8 mouse cellular contexts compared by ENCODE assay signal in genomic region chr1:171502388-171503249, GRCm38 (mm10). TPM values are rescaled to one million over a fixed set of nuclear protein-coding genes. Genes with fewer than 3 reads are reported as not detected.
A peak's percentile ranks its signal among the peaks of the same experiment; 100 is the strongest.
DNase-seq lines count a peak whose midpoint lies in the region; ATAC-seq and TF ChIP-seq lines count a peak whose summit lies in the region.

No protein-coding gene starts in this region.

- peak; percentile 99 for DNase-seq in 3T3-L1 (ENCODE audit: low read depth, low spot score)
- DNase-seq in cerebellum, adult 18-20 months = peak; percentile 21 to 38
- DNase-seq in liver, adult 2 months (ENCODE audit: extremely low read depth, low read depth, low spot score) = peak; percentile 80
- DNase-seq in midbrain, postnatal 0 days (ENCODE audit: low spot score) = peak; percentile 91
- peak; percentile 37 to 68 for DNase-seq in thymus, postnatal 10 days (ENCODE audit: low spot score in 2 of 2)

- H3K9me3 ChIP-seq in E14TG2a.4 (ENCODE audit: low read length) = no peaks in the 10 kb centered on the region
- no peaks in the 10 kb centered on the region for H3K9me3 ChIP-seq in forebrain, embryonic 15.5 days
- H3K9me3 ChIP-seq in hindbrain, embryonic 16.5 days (ENCODE audit: control insufficient read depth, low read length) = no peaks in the 10 kb centered on the region
- no peaks in the 10 kb centered on the region for H3K9me3 ChIP-seq in midbrain, postnatal 0 days (ENCODE audit: low read length)

- no peak for TF ChIP-seq POLR2A in liver, adult 2 months (IDR thresholded peaks at IDR 0.05; ENCODE audit: extremely low read depth, insufficient read depth, low read length)

- TF ChIP-seq CTCF in E14TG2a.4 (conservative IDR thresholded peaks at IDR 0.05; ENCODE audit: low read length) = peak; percentile 49
- TF ChIP-seq CTCF in liver, adult 2 months (IDR thresholded peaks at IDR 0.05; ENCODE audit: low read depth, low read length) = peak; percentile 42; the same call in 1 of the 2 replicates
- TF ChIP-seq CTCF in midbrain, postnatal 0 days (IDR thresholded peaks at IDR 0.05) = peak; percentile 76

- WGBS in forebrain, embryonic 15.5 days = under 1% methylated on average over 14 of the region's 14 CpGs
- under 1% methylated on average over 14 of the region's 14 CpGs for WGBS in hindbrain, embryonic 16.5 days
- WGBS in liver, adult 2 months = under 1% methylated on average over 14 of the region's 14 CpGs
- whole genome bisulfite sequencing in midbrain, postnatal 0 days = 1% methylated on average over 14 of the region's 14 CpGs

- H3K36me3 ChIP-seq in E14TG2a.4 (ENCODE audit: insufficient read depth, low read length) = no peaks in the 10 kb centered on the region
- no peaks in the 10 kb centered on the region for H3K36me3 ChIP-seq in forebrain, embryonic 15.5 days
- H3K36me3 ChIP-seq in hindbrain, embryonic 16.5 days (ENCODE audit: control insufficient read depth, insufficient read depth, low read length) = no peaks in the 10 kb centered on the region; the same call in 1 of the 2 replicates
- H3K36me3 ChIP-seq in liver, adult 2 months (ENCODE audit: control insufficient read depth, insufficient read depth, low read length) = no peaks in the 10 kb centered on the region
- no peaks in the 10 kb centered on the region for H3K36me3 ChIP-seq in midbrain, postnatal 0 days (ENCODE audit: insufficient read depth, low read length)

- no peak overlapping the region for H3K4me3 ChIP-seq in E14TG2a.4 (replicated peaks; ENCODE audit: low read length)
- peak overlapping the region; percentile 70 for H3K4me3 ChIP-seq in forebrain, embryonic 15.5 days
- H3K4me3 ChIP-seq in hindbrain, embryonic 16.5 days (ENCODE audit: low read length) = peak overlapping the region; percentile 15
- no peak overlapping the region for H3K4me3 ChIP-seq in liver, adult 2 months (ENCODE audit: insufficient read depth, low read depth, low read length)
- peak overlapping the region; percentile 65; the same call in 1 of the 2 replicates for H3K4me3 ChIP-seq in midbrain, postnatal 0 days (ENCODE audit: low read depth, low read length)

- peak overlapping the region; percentile 82 for H3K4me2 ChIP-seq in forebrain, embryonic 15.5 days (replicated peaks)
- H3K4me2 ChIP-seq in hindbrain, embryonic 16.5 days (ENCODE audit: low read length) = peak overlapping the region; percentile 77
- peak overlapping the region; percentile 73 for H3K4me2 ChIP-seq in midbrain, postnatal 0 days (ENCODE audit: low read depth, low read length, poor library complexity, severe bottlenecking)

- peak; percentile 85 for ATAC-seq in forebrain, embryonic 15.5 days (replicated peaks)
- peak; percentile 86 for ATAC-seq in hindbrain, embryonic 16.5 days
- peak; percentile 89 for ATAC-seq in midbrain, postnatal 0 days (ENCODE audit: low FRiP score)

- no peak overlapping the region for H3K9ac ChIP-seq in forebrain, embryonic 15.5 days (replicated peaks)
- H3K9ac ChIP-seq in hindbrain, embryonic 16.5 days (ENCODE audit: low read depth, low read length) = peak overlapping the region; percentile 47
- H3K9ac ChIP-seq in liver, adult 2 months (ENCODE audit: low read depth, low read length) = no peak overlapping the region
- H3K9ac ChIP-seq in midbrain, postnatal 0 days (replicated peaks; ENCODE audit: low read length, poor library complexity, severe bottlenecking) = peak overlapping the region; percentile 72; the same call in 1 of the 2 replicates

- H3K27ac ChIP-seq in forebrain, embryonic 15.5 days (replicated peaks) = peak overlapping the region; percentile 96
- H3K27ac ChIP-seq in hindbrain, embryonic 16.5 days (ENCODE audit: low read depth, low read length) = peak overlapping the region; percentile 94
- 0 out of 2 replicates have a peak overlapping the region, but pooled peaks have one; percentile 1 for H3K27ac ChIP-seq in liver, adult 2 months (replicated peaks; ENCODE audit: insufficient read depth, low read depth, low read length)
- peak overlapping the region; percentile 92 for H3K27ac ChIP-seq in midbrain, postnatal 0 days (ENCODE audit: low read depth, low read length)

- H3K4me1 ChIP-seq in E14TG2a.4 (replicated peaks; ENCODE audit: low read depth, low read length) = peaks cover 51% of the 10 kb centered on the region
- H3K4me1 ChIP-seq in forebrain, embryonic 15.5 days = peaks cover 14% of the 10 kb centered on the region
- peaks cover 5% of the 10 kb centered on the region; the same call in 1 of the 2 replicates for H3K4me1 ChIP-seq in hindbrain, embryonic 16.5 days (ENCODE audit: control insufficient read depth, insufficient read depth, low read depth, low read length)
- peaks cover 8% of the 10 kb centered on the region for H3K4me1 ChIP-seq in liver, adult 2 months (ENCODE audit: control insufficient read depth, insufficient read depth, low read length)
- no peaks in the 10 kb centered on the region for H3K4me1 ChIP-seq in midbrain, postnatal 0 days (ENCODE audit: insufficient read depth, low read length)

- H3K27me3 ChIP-seq in E14TG2a.4 (ENCODE audit: insufficient read depth, low read length) = no peaks in the 10 kb centered on the region
- H3K27me3 ChIP-seq in forebrain, embryonic 15.5 days = no peaks in the 10 kb centered on the region
- H3K27me3 ChIP-seq in hindbrain, embryonic 16.5 days (replicated peaks; ENCODE audit: control insufficient read depth, insufficient read depth, low read length) = no peaks in the 10 kb centered on the region
- H3K27me3 ChIP-seq in liver, adult 2 months (ENCODE audit: control insufficient read depth, insufficient read depth, low read length) = no peaks in the 10 kb centered on the region
- H3K27me3 ChIP-seq in midbrain, postnatal 0 days (ENCODE audit: insufficient read depth, low read length) = no peaks in the 10 kb centered on the region

- no peaks in the 10 kb centered on the region for H3K79me2 ChIP-seq in liver, adult 2 months (ENCODE audit: control insufficient read depth, insufficient read depth, low read length)

RNA-seq across cellular contexts. Expression of gene Alyref2, which starts 0.7 kb away (rescaled TPM):
- polyA plus RNA-seq in forebrain, embryonic 15.5 days (2015; fragmentation: Nextera tagmentation; extraction: Ambion mirVana) = 31.8 and 32.8 TPM in 2 replicates
- polyA plus RNA-seq in hindbrain, embryonic 16.5 days (2015; fragmentation: Nextera tagmentation; extraction: Ambion mirVana) = 25.7 and 28.3 TPM in 2 replicates
- 3.4 and 5.5 TPM in 2 replicates for total RNA-seq in liver, adult 2 months (2014; rRNA removed)
- 3.2 and 4.6 TPM in 2 replicates for polyA plus RNA-seq in liver, adult 2 months (2012; rRNA removed)
- 9.4 and 14.7 TPM in 2 replicates for total RNA-seq in midbrain, postnatal 0 days (2014; rRNA removed)
- polyA plus RNA-seq in midbrain, postnatal 0 days (2015; fragmentation: Nextera tagmentation; extraction: Ambion mirVana) = 22.1 and 22.2 TPM in 2 replicates

RNA-seq across cellular contexts. Expression of gene Itln1, which starts 32.5 kb away (rescaled TPM):
- not detected in 2 replicates for polyA plus RNA-seq in forebrain, embryonic 15.5 days (2015; fragmentation: Nextera tagmentation; extraction: Ambion mirVana)
- polyA plus RNA-seq in hindbrain, embryonic 16.5 days (2015; fragmentation: Nextera tagmentation; extraction: Ambion mirVana) = not detected in 2 replicates
- not detected in 2 replicates for total RNA-seq in liver, adult 2 months (2014; rRNA removed)
- polyA plus RNA-seq in liver, adult 2 months (2012; rRNA removed) = not detected in 2 replicates
- not detected in 2 replicates for total RNA-seq in midbrain, postnatal 0 days (2014; rRNA removed)
- polyA plus RNA-seq in midbrain, postnatal 0 days (2015; fragmentation: Nextera tagmentation; extraction: Ambion mirVana) = not detected in 2 replicates

RNA-seq across cellular contexts. Expression of gene Cd244a, which starts 56.4 kb away (rescaled TPM):
- not detected in 2 replicates for polyA plus RNA-seq in forebrain, embryonic 15.5 days (2015; fragmentation: Nextera tagmentation; extraction: Ambion mirVana)
- not detected in 2 replicates for polyA plus RNA-seq in hindbrain, embryonic 16.5 days (2015; fragmentation: Nextera tagmentation; extraction: Ambion mirVana)
- total RNA-seq in liver, adult 2 months (2014; rRNA removed) = 0.40 and 0.46 TPM in 2 replicates
- 0.17 TPM in 1 of 2 replicates, not detected in the other for polyA plus RNA-seq in liver, adult 2 months (2012; rRNA removed)
- total RNA-seq in midbrain, postnatal 0 days (2014; rRNA removed) = not detected in 2 replicates
- not detected in 2 replicates for polyA plus RNA-seq in midbrain, postnatal 0 days (2015; fragmentation: Nextera tagmentation; extraction: Ambion mirVana)

Comparison
In these comparisons a context has a peak if more than half of its experiments do, and no peak if none do; other contexts are left out.
1. DNase-seq: peak in every context shown above with its lines; median percentile 99 in 3T3-L1; 91 in midbrain, postnatal 0 days; 80 in liver, adult 2 months; 52 in thymus, postnatal 10 days; 30 in cerebellum, adult 18-20 months.
2. H3K4me3 ChIP-seq: peak in forebrain, embryonic 15.5 days (single experiment), hindbrain, embryonic 16.5 days (single experiment) and midbrain, postnatal 0 days (single experiment); none in E14TG2a.4 (single experiment) and liver, adult 2 months (single experiment).
3. H3K27ac ChIP-seq: peak in every context shown above with its lines; median percentile 96 in forebrain, embryonic 15.5 days; 94 in hindbrain, embryonic 16.5 days; 92 in midbrain, postnatal 0 days; 1 in liver, adult 2 months.
4. H3K9ac ChIP-seq: peak in hindbrain, embryonic 16.5 days (single experiment) and midbrain, postnatal 0 days (single experiment); none in forebrain, embryonic 15.5 days (single experiment) and liver, adult 2 months (single experiment).
5. Peak in every context shown above with its lines, with median percentiles within 50 percentile points of each other: CTCF ChIP-seq, ATAC-seq and H3K4me2 ChIP-seq.